Mouse (Mus musculus) heart, adult 2 months (tissue): Measurements from ENCODE around the gene Stard7. TPM values are rescaled to one million over a fixed set of nuclear protein-coding genes. Genes with fewer than 3 reads are reported as not detected.

ENCODE experiments used
- DNase-seq, 2 experiments: peaks; one replicate each; pipeline ENCODE4 v3.0.0; 2021
- H3K27ac ChIP-seq: fragments of 200-600 bp; 2 replicates; pipeline ENCODE4 v1.8.1; 2022
- H3K27me3 ChIP-seq: fragments of 200-500 bp; 2 replicates; pipeline ENCODE4 v1.6.1; 2012; ENCODE audit warnings: mild to moderate bottlenecking, low read length, inconsistent platforms, mixed read lengths; ENCODE audit not compliant: control insufficient read depth, insufficient read depth
- H3K36me3 ChIP-seq: fragments of 200-500 bp; 2 replicates; pipeline ENCODE4 v1.6.1; 2012; ENCODE audit warnings: low read length, inconsistent platforms; ENCODE audit not compliant: control insufficient read depth, insufficient read depth
- H3K4me1 ChIP-seq: fragments of 200-500 bp; 2 replicates; pipeline ENCODE4 v1.6.1; 2011; ENCODE audit warnings: low read length; ENCODE audit not compliant: control insufficient read depth, insufficient read depth
- H3K4me3 ChIP-seq: fragments of 200-600 bp; 2 replicates; pipeline ENCODE4 v1.8.1; 2022
- H3K79me2 ChIP-seq: fragments of 200-500 bp; replicated peaks from 2 replicates; pipeline ENCODE4 v1.6.1; 2012; ENCODE audit warnings: mild to moderate bottlenecking, inconsistent platforms, low read length, moderate library complexity, mixed read lengths; ENCODE audit not compliant: control insufficient read depth, insufficient read depth
- H3K9ac ChIP-seq: fragments of 200-500 bp; 2 replicates; pipeline ENCODE4 v1.6.1; 2012; ENCODE audit warnings: low read depth, mild to moderate bottlenecking, control low read depth, inconsistent platforms, low read length, mixed read lengths
- CTCF ChIP-seq: fragments of 200-600 bp; IDR thresholded peaks from 2 replicates; pipeline ENCODE4 v1.8.1; 2022; ENCODE audit warnings: antibody characterized with exemption, mild to moderate bottlenecking, moderate library complexity
- EP300 ChIP-seq: fragments of 200-500 bp; IDR thresholded peaks from 2 replicates; pipeline ENCODE4 v1.6.1; 2011; ENCODE audit warnings: low read depth, low read length, control low read depth; ENCODE audit not compliant: insufficient read depth
- POLR2A ChIP-seq: fragments of 200-500 bp; IDR thresholded peaks from 2 replicates; pipeline ENCODE4 v1.6.1; 2011; ENCODE audit warnings: mild to moderate bottlenecking, low read depth, low read length, control low read depth; ENCODE audit not compliant: insufficient read depth
- WGBS: fragments of 180-500 bp; shearing (Covaris S2); methylation state at CpG from one replicate; pipeline ENCODE4 v1.1.7; 2018; 5-methylcytosine and 5-hydroxymethylcytosine counted together
- intact Hi-C: fragments of 180-260 bp; cut with DNase I; formaldehyde crosslinking; loops from one replicate; pipeline ENCODE4 v1.15.1; 2025
- polyA plus RNA-seq: library from polyadenylated mRNA; depleted of rRNA; stranded (reverse); fragments of >200 nt; gene quantifications from 2 replicates; pipeline ENCODE4 v1.2.3, GENCODE M21; 2012
- total RNA-seq, 2 experiments: library from RNA; stranded (reverse); gene quantifications; 2 replicates each; pipeline ENCODE4 v1.2.3; 2021

Stard7 gene
- total and polyA plus RNA-seq, 3 experiments: 64.0 to 165 (median 150) TPM

- Histone ChIP-seq H3K36me3 (no peaks in the 10 kb centered on the region), H3K27ac (no peak overlapping the region), H3K9ac (no peak overlapping the region), H3K4me1 (peaks cover 2% of the 10 kb centered on the region), H3K4me3 (no peak overlapping the region), H3K79me2 (no peaks in the 10 kb centered on the region), H3K27me3 (no peaks in the 10 kb centered on the region)
- WGBS: 78% methylated on average over 14 of the region's 14 CpGs
- TF ChIP-seq EP300 (no peak), POLR2A (no peak), CTCF (no peak)
- intact Hi-C loops: no loop called here
- no peak for DNase-seq
These were observed 63.0 kb downstream of the Stard7 start for GRCm38 (mm10) chr2:127332807-127333570.

DNA sequence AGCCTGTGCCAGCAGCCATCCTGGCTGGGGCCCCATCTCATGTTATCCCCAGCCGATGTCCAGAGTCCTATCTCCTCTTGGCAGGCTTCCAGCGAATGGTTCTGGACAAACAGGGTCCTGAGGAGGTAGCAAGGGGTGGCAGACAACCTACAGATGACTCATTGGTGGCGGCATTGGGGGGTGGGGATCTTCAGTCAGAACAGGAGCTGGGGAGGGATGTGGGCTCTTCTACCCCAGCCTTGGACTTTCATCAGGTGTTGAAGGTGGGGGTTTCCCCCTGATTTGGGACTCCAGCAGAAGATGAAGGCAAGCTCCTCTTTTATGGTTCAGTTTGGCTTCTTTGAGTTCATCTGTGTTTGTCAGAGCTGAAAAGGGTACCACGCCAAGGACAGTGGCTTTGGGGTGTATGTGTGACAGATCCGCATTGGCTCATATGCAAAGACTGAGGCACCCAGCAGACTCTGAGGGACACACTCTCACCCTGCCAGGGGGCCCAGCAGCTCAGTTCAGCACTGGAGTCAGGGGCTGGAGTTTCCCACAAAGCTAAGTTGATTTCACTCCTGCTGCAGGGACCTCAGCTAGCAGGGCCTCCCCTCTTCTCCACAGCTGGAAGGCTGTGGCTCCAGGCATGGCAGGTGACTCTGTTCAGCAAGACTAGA, 64.1 kb downstream of the Stard7 start:
- no peak for DNase-seq
- H3K9ac ChIP-seq: no peak overlapping the region
- TF ChIP-seq EP300 (no peak), POLR2A (no peak), CTCF (no peak)
- WGBS: 65% methylated on average over 5 of the region's 5 CpGs
- H3K4me3 ChIP-seq: no peak overlapping the region
- no peaks in the 10 kb centered on the region for H3K27me3 ChIP-seq
- intact Hi-C loops: no loop called here
- H3K36me3 ChIP-seq: no peaks in the 10 kb centered on the region
- no peaks in the 10 kb centered on the region for H3K79me2 ChIP-seq
- no peaks in the 10 kb centered on the region; the same call in 1 of the 2 replicates for H3K4me1 ChIP-seq
- no peak overlapping the region for H3K27ac ChIP-seq

DNA sequence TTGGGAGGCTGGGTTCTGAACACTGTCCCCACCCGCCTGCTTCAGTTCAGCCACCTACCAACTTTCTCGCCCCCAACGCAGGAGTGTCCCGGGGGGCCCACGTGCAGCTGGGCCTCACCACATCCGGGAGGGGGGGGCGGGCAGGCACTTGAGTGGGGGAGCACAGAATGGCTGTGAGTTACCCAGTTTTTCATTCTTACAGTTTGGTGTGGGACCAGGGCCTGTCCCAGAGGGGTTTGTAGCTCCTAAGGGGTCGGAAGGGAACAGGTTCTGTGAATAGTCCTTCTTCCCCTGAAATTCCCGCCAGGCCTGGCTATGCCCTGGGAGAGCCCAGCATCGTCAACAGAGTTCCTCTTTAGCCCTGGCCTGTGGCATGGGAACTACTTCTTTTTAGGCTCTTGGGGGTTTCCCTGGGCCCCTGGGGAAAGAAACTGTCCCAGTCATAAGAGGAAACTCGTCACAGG, 65.1 kb downstream of the Stard7 start:
- Histone ChIP-seq H3K27ac (no peak overlapping the region), H3K4me1 (no peaks in the 10 kb centered on the region; the same call in 1 of the 2 replicates), H3K79me2 (no peaks in the 10 kb centered on the region), H3K9ac (no peak overlapping the region), H3K27me3 (no peaks in the 10 kb centered on the region), H3K36me3 (no peaks in the 10 kb centered on the region), H3K4me3 (no peak overlapping the region)
- WGBS: 52% methylated on average over 11 of the region's 11 CpGs
- intact Hi-C loops: loop anchor here (5.0 kb wide), 1 partner anchor 88 kb away; the partner anchor contains the start of genes Ciao1 and Tmem127
- no peak for TF ChIP-seq CTCF
- TF ChIP-seq EP300: no peak
- TF ChIP-seq POLR2A: no peak
- peak in 1 of 2 experiments; percentile 63 for DNase-seq

DNA sequence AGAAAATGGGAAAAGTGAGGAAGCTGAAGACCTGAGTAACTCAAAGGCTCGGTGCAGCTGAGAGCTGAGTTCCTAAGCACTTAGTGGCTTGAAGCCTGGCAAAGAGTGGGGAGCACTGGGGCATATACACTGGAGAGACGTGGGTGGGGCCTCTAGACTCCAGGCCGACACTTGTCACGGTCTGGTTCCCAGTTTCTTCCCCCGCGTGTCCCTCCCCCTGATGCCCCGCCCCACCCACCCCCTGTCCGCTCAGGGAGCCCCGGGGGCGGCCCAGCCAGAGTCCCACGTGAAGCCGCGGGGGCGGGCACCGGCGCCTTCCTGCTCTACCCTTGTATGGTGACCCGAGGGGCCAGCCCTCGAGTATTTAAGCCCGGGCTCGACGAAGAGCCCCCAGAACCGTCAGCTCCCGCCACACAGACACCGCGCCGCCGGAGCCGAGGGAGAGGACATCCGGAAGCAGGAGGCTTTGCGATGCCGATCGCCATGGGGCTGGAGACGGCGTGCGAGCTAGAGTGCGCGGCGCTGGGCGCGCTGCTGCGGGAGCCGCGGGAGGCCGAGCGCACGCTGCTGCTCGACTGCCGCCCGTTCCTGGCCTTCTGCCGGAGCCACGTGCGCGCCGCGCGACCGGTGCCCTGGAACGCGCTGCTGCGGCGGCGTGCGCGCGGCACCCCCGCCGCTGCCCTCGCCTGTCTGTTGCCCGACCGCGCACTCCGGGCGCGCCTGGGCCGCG, 65.9 kb downstream of the Stard7 start, which contains the start of gene Dusp2:
Gene Dusp2, plus strand, starts transcription at position 393 of the 730 bp plus-strand sequence.
- DNase-seq: peak; percentile 85 to 91
- Histone ChIP-seq H3K36me3 (no peaks in the 10 kb centered on the region), H3K4me1 (no peaks in the 10 kb centered on the region; the same call in 1 of the 2 replicates), H3K79me2 (no peaks in the 10 kb centered on the region), H3K9ac (peak within 1 kb of the TSS; percentile 59), H3K27ac (peak within 1 kb of the TSS; percentile 28; the same call in 1 of the 2 replicates), H3K4me3 (peak within 1 kb of the TSS; percentile 69), H3K27me3 (no peaks in the 10 kb centered on the region)
- intact Hi-C loops: loop anchor here (5.0 kb wide), 1 partner anchor 89 kb away; the partner anchor contains the start of genes Ciao1 and Tmem127
- TF ChIP-seq CTCF: no peak
- peak; percentile 79 for TF ChIP-seq POLR2A
- TF ChIP-seq EP300: 0 out of 2 replicates have a peak, but pooled peaks have one; percentile 8
- 1% methylated on average over 68 of the region's 76 CpGs for WGBS

- H3K27me3 ChIP-seq: no peaks in the 10 kb centered on the region
- no peaks in the 10 kb centered on the region for H3K36me3 ChIP-seq
- DNase-seq: no peak
- H3K9ac ChIP-seq: peak overlapping the region; percentile 59
- H3K79me2 ChIP-seq: no peaks in the 10 kb centered on the region
- no peak overlapping the region for H3K27ac ChIP-seq
- H3K4me1 ChIP-seq: no peaks in the 10 kb centered on the region; the same call in 1 of the 2 replicates
- TF ChIP-seq CTCF (no peak), EP300 (no peak), POLR2A (no peak)
- WGBS: 3% methylated on average over 33 of the region's 33 CpGs
- intact Hi-C loops: loop anchor here (5.0 kb wide), 1 partner anchor 89 kb away; the partner anchor contains the start of genes Ciao1 and Tmem127
- H3K4me3 ChIP-seq: peak overlapping the region; percentile 69
These were observed 66.4 kb downstream of the Stard7 start for GRCm38 (mm10) chr2:127336497-127336832.
